Mouse (Mus musculus): ENCODE measurements around the gene Slc4a1.
"Not testable (repeated sequence)": the region's sequence is repeated elsewhere in the genome, so short reads cannot be mapped to it uniquely, and the experiment has no call there.

Gene Slc4a1

DNA sequence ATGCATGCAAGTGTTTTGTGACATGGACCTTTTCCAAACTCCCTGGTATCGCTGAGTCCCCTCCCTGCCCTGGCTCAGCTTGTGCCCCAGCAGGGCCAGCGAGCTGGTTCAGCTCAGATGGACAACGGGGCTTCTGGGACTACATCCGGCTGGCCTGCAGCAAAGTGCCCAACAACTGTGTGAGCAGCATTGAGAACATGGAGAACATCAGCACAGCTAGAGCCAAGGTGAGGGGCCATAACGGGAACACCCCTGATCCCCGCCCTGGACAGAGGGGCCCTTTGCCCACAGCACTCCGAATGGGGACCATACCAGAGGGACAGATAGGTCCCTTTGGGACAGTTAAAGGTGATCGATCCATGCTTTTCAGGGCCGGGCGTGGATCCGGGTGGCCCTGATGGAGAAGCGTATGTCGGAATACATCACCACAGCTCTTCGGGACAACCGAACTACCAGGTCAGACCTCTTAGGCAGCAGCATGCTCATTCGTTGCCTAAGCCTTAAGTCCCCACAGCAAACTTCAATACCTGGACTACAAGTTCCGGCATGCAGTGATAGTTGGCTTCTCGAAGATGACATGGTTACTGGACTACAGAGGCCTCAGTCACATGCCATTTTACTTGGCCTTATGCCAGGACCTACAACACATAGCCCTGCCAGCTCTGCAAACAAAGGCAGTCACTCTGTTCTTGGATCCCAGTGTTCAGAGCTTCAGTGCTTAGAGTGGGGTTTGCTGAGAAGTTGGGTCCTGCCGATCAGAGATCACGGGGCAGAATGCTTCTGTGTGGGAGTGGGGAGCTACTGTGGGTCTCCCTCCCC, 32.2 kb upstream of the Slc4a1 start:
- DNase-seq (ENCODE audit: low spot score): no peak

DNA sequence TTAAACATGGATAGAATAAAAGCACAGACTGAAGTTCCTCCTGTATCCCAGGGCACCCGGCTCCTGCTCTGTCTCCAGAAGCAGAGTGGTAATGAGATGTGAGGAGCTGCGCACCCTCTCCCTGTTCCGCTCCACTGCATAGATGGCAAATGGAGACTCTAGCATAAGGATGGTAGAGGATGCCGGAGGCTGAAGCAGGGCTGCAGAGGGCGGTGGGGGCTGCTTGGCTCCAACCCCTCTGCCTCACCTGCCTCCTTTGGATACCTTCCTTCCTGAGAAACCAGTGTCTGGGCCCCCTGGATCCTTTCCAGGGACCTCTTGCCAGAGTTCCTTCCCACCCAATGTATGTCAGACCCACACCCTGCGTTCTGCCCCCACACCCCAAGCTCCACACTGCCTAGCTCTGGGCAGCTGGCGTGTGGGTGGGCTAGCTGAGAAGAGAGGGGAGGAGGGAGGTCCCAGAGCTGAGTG, 30.7 kb upstream of the Slc4a1 start:
- no peak for DNase-seq (ENCODE audit: low spot score)

DNA sequence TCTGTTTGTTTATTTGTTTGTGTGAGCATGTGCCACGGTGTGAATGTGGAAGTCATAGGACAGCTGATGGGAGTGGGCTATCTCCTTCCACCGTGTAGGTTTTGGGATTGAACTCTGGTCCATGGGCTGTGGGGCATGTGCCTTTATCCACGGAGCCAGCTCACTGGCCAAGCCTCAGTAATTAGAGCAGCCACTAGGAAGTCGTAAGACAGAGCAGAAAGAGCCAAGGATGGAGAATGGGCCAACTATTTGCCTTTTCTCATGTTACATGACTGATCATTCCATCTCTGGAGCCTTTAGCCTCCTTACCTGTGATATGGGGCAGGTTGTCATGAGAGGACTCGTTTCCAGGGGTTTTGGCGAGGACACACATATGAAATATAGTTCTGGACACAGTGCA, 30.3 kb upstream of the Slc4a1 start:
- DNase-seq (ENCODE audit: low spot score): no peak

DNA sequence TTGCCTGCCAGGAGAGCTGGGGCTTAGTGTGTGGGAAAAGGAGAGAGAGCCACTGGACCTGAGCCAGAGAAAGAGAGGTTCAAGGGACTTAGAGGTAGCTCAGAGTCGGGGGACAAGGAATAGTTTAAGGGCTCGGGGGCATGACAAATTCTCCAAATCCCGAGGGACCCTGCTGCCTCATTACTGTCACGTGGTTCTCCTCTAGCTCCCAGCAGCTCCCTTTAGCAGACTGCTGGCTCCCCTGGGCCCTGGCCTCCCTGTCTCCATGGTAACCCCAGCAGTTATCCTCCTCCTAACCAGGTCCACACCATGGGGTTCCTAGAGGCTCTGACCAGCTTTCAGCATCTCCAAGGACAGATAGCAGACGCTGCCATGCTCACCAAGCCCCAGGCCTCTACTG, 29.2 kb upstream of the Slc4a1 start:
- no peak for DNase-seq (ENCODE audit: low spot score)

DNA sequence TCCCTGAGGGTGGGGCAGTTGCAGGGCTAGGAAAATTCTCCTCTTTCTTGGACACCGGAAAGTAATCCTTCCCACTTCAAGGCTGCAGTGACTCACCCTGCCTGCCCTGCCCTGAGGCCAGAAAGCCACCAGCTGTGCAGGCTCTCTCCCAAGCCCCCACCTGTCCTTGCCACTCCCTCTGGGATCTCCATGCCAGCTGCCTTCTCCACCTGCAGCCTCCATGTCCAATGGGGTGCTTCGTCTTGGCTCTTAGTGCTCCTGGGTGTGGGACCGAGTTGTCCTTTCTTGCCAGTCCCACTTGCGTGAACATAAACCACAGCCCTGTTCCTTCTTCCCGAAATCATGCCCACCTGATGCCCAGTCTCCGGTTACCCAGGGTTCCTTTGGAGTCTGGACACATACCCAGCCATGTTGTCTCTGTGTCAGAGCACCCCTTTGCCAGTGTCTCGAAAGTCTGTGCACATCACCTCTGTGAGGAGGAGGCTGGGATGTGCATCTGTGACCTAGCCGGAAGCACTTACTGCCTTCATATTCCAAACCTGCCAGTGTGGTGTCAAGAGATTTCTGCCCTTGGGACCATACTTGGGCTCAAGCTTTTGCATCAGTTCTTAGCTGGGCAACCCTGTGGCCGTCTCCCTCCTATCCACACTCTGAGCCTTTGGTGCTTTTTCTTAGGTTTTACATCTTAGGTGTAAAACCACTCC, 28.6 kb upstream of the Slc4a1 start:
- no peak for DNase-seq (ENCODE audit: low spot score)

DNA sequence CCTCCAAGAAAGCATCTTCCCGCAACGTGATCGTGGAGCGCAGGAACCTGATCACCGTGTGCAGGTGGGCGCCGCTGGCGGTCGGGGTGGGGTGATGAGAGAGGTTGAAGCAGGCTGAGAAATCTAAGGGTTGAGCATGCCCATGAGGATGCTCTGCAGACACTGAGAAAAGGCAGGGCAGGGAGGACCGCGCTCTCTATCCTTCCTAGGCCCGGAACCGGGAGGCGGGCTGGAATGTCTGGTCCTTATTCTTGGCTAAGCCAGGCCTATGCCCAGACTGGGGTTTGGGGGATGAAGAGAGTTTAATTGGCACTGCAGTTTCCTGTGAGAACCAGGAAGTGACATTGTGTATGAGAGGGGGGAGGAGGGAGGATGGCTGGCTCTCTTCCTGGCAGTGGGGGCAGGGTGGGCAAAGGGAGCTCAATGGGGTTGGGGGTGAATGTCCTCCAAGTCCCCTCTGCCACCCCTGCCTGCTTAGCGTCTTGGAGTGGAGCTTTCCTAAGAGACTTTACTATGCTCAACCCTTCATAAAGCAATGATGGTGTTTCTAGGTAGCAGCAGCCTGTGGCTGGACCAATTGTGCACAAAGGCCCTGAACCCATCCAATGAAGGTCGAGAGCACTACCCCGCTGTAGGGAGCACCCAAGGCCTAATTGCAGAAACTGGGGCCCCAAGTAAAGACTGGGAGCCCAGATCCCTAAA, 27.9 kb upstream of the Slc4a1 start:
- no peak for DNase-seq (ENCODE audit: low spot score)

DNA sequence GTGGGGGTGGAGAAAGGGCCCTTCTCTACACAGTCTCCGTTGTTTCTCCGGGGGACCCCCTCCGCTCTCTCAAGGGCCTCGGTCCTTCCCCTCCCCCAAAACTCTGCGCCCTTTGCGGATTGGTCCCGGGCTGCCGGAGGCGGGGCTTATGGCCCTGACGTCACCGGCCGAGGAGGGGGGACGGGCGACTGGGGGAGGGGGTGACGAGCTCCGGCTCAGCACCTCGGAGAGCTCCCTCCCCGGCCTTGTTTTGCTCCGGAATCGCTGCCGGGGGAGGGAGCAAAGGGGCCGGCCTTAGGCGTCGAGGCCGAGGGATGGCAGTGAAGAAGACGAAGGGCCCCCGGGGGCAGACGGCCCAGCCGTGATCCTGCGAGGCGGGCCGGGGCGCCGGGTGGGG, 27.2 kb upstream of the Slc4a1 start, which contains the start of gene Rundc3a:
TSS of gene Rundc3a (plus strand) at position 166 of the 397 bp plus-strand sequence.
- DNase-seq (ENCODE audit: low spot score): peak; percentile 82

DNA sequence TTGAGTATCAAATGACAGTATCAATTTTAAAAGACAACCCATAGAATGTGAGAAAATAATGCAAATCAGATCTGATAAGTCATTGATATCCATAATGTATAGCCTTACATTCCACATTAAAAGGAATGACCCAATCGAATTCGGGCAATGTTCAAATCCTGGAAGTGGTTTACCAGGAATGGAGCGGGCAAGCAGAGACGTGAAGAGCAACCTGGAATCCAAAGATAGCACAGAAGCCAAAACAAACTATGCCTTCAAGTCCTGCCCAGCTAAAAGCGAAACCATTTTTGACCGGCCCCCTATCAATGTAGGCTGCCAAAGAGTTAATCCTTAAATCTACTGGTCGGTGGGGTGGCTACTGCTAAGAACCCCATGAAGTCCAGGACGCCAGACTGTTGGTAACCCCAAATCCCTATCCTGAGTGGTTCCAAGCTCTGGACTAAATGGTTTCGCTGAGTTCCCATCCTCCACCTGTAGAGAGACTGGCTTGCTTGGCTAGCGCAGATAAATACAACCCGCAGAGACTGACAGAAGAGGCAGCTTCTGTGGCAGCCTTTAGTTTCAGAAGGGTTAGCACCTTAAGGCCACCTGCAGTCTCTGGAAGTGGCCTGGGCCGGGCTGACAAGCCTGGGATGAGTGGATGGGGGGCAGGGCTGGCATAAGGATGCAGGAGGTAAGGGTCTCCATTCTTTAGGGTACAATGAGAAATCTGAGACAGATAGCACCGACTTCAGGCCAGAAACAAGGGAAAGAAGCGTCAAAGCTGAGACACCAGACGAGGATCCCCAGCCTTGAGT, 26.6 kb upstream of the Slc4a1 start:
- no peak for DNase-seq (ENCODE audit: low spot score)

DNA sequence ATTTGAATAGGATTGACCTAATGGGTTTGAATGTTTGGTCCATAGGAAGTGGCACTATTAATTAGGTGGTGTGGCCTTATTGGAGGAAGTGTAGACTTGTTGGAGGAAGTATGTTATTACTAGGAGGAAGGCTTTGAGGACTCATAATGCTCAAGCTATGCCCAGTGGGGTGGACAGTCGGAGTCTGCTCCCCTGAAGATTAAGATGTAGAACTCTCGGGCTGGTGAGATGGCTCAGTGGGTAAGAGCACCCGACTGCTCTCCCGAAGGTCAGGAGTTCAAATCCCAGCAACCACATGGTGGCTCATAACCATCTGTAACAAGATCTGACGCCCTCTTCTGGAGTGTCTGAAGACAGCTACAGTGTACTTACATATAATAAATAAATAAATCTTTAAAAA, 23.4 kb upstream of the Slc4a1 start:
- DNase-seq (ENCODE audit: low spot score): not testable (repeated sequence)

DNA sequence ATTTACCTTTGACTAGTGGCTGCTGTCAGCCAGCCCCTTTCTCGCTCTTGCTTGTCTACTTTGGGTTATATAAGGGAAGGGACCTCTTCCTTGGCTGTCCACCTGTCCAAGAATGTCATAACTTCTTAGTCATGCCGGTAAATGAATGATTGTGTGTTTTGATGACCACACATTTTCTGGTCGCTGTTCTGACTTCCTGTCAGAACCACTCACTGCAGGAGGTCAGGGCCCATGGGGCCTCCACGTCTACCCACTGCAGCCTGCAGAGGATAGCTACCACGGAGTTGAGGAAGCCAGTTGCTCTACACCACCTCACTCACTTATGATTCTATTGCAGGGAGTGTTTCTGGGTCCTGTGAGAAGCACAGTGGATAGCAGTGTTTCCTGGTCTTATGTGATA, 20.1 kb upstream of the Slc4a1 start:
- no peak for DNase-seq (ENCODE audit: low spot score)

DNA sequence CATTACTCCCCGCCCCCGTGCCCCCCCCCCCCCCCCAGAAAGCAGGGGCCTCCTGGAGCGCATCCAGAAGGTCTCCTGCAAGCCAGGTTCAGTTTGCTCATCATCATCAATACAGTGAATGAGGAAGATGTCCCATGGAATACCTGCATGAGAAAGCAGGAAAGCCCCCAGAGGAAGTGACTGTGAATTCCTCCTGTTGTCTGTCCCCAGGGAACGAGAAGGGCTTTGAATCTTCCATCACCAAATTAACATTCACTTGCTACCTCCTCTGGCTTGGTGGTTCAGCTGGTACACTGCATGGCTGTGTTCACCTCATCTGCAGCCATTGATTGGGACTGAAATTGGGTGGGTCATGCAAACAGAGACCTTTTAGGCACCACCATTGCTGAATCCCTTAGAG, 19.1 kb upstream of the Slc4a1 start:
- DNase-seq (ENCODE audit: low spot score): no peak

DNA sequence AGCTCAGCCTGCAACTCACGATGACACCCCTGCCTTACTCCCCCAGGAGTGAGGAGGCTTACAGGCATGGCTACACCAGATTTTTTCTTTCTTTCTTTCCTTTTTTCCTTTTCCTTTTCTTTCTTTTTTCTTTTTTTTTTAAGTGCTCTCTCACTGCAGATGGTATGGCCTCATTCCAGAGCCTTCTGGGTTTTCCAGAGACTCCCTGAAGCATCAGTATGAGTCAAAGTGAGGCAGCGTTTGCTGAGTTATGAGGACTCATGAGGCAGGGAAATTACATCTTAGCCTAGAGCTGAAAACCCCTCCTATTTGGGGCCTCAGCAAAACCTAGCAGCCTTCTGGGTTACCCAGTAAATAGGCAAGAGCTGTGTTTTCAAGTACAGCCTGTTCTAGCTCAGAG, 18.4 kb upstream of the Slc4a1 start:
- DNase-seq (ENCODE audit: low spot score): no peak

DNA sequence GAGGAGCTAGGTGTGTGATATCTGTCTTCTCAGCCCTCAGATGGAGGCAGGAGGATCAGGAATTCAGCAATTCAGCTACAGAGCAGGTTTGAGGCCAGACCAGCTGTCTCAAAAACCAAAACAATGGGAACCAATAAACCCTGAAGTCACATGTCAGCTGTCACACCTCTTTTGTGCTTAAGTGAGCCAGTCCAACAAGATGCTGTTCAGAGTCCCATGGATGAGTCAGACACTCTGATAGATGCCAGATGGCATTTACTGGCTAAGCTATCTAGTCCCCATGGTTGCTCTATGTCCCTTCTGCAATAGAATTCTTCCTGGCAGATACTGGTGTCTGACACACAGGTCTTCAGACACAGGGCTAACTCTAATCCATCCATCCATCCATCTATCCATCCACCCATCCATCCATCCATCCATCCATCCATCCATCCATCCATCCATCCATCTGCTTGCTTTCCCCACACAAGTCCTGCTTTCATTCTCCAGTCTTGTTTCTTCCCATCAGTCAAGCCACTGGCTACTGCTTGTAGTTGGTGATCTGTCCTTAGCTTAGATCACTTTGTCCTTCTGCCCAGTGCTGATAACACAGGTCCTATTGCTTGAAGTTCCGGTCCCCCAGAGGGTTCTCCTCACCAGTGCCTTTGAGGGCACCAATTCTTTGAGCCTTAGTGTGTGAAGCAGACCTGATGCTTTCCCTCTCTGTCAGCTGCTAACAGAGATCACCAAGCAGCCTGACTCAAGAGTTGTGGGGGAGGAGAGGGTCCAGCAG, 17.5 kb upstream of the Slc4a1 start:
- no peak for DNase-seq (ENCODE audit: low spot score)

DNA sequence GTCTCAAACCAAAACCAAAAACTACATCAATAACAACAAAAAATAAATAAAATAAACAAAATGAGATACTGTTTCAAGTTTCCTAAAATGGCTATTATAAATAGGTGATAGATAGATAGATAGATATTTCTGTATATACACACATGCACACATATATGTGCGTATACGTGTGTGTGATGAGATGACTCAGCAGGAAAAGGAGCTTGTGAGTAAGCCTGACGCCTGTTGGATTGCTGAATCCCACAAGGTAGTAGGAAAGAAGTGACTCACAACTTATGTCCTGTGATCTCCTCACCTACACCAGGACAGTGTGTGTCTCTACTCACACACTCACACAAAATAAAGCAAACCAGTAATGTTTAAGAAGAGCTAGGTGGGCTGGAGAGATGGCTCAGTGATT, 16.8 kb upstream of the Slc4a1 start:
- DNase-seq (ENCODE audit: low spot score): no peak

DNA sequence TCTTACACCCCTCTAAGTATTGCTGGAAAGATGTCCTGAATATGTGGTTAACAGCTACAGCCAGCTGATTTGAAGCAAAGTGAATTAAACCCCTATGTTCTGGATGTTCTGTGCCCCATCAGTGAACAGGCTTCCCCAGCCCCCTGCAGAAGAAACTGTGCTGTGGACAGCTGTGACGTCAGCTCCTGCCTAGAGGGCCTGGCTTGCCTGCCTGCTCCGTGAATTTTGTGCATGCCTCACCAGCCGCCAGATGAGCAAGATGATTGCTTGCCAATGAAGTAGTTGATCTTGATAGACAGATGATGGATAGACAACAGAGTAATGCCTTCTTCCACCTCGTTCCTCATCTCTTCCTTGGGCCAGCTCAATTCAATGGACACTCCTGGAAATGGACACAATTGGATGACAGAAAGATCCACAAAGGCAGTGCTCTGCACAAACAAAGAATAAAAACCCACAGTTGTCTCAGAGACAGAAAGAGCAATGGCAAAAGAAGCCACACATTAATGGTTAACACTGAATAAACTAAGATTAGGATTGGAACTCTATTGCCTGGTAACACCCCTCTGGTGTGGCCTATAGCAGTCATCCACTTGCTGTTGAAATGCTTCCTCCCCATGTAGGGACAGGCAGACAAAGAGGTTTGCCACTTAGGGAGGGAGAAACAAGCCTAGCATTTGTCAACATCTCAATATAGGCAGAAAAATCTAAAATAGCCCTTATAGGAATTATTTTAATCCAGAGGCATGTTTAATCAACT, 15.5 kb upstream of the Slc4a1 start:
- DNase-seq (ENCODE audit: low spot score): no peak

DNA sequence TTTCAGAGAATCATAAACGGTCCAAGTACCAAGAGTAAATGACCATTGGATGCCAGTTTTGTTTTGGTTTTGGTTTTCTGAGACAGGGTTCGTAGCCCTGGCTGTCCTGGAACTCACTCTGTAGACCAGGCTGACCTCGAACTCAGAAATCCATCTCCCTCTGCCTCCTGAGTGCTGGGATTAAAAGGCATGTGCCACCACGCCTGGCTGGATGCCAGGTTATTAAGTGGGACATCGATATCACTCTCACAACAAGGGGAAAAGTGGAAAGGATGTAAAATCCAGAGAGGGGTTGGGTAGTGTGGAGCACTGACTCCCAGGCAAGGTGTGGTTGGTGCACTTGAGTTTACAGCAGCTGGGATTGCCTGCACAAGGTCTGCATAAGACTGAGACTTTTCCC, 14.1 kb upstream of the Slc4a1 start:
- no peak for DNase-seq (ENCODE audit: low spot score)

DNA sequence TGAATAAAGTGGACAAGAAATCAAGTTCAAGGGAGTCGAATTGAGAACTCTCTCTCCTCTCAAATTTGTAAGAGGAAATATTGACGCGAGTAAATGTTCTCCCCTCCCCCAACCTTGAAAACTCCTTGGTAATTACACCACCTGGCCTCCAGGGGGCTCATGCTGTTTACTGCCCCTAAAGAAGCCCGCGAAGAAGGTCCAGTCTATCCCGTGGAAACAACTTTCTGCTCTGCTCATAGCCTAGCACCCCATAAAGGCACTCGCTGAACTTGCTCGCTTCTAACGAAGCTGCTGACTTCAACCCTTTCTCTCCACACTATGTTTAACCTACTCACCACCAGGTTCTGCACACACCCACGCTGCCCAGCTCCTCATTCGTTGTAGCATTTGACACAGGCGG, 11.2 kb upstream of the Slc4a1 start:
- no peak for DNase-seq (ENCODE audit: low spot score)

DNA sequence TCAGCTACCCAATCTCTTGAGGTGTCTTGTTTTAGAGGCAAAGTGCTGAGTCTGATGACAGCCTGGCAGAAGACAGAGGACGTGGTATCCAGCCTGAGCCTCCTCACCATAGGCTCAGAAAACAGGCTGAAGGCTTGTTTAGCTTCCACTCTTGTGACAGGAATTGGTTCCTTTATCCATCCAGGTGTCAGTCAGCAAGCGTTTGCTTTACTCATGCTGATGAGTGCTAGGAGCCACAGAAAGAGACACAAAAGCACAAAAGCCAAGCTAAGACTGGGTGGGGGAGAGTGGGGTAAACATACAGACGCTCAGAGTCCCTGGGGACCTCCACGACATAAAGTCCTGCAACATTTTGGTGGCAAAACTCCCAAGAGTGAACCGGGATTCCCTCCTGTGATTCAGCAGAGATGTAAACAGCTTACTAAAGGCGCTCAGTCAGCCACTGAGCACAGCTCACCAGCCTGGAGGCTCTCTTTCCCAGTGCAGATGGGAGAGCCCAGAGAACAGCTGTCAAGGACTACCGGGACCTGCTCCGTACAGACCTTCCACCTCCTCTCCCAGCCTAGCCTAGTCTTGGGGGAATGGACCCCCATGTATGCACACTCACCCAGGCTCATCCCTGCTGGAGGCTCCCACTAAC, 10.3 kb upstream of the Slc4a1 start:
- no peak for DNase-seq (ENCODE audit: low spot score)

DNA sequence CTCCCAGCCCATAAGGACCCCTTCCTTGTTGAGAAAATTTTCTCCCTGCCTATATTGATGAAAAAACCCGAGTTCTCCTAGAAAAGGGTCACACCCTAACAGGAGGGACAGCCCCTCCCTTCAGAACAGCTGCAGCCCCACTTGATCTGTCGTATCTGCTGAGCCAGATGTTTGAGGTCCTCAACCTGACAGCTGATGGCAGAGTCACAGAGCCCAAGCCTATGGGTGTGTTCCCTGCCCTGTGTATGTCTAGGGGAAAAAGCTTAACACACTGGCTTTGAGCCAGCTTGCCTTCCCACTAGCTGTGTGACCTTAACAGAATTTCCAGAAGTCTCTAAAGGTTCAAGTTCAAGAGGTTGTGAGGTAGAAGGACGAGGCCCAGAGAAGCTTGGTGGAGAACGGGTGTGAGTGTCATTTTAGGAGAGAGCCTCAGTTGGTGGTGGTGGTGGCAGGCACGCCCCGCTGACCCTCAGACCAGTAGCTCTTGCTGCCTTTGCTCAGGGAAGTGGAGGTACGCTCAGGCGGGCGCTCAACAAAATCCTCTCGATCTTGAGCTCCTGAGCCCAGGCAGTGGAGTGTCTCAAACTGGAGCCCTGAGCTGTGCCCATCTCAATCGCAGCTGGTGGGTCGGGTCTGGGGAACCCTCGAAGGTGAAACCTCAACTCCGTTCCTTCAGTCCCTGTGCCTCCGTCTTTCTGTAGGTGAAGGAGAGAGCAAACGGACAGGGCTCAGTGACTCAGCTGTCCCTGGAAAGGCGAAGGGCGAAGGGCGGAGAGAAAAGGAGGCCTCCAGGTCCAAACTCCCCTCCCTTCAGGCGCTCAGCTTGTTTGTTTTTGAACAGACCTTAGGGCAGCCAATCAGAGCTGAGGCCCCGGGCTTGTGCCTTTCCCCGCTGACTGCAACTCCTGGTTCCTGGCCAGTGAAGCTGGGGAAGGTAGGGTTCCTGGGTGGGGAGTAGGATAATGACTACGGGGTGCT, 9.5 kb upstream of the Slc4a1 start:
- DNase-seq (ENCODE audit: low spot score): no peak

All from ovary, postnatal 14 days (tissue).